ENCODE assay signal across 26 mouse cellular contexts in the genomic region with DNA sequence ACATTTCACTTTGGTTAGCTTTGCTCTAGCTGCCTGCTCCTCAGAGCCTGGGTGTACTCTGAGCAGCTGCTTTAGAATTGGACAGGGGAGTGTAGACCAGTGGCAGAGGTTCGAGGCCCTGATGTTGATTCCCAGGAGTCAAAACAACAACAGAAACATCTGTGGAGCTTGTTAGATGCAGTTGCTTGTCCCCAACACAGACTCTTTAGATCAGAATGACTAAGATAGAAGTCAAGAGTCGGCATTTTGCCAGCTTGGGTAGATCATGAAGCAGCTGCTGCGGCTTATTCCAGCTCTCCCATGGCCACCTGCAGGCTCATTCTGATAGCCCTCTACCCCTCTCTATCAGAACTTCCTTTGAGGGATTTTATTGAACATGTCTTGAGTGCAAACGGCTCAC.
"Had no signal": no experiment of that assay in that cellular context is flagged by ENCODE, and none has a peak within 500 bp of the region (broad histone marks: within the 10 kb centered on the region; RNA-seq: fewer than 3 reads in every experiment).

No protein-coding gene starts in this region.

- H3K27me3 ChIP-seq: hindbrain, embryonic 13.5 days; hindbrain, embryonic 15.5 days; kidney, embryonic 15.5 days; limb, embryonic 12.5 days; liver, embryonic 13.5 days had no signal

- H3K9me3 ChIP-seq: heart, embryonic 13.5 days; heart, embryonic 15.5 days; hindbrain, embryonic 13.5 days; hindbrain, embryonic 15.5 days; kidney, embryonic 15.5 days; limb, embryonic 10.5 days; limb, embryonic 12.5 days; liver, embryonic 13.5 days had no signal

- H3K4me1 ChIP-seq: limb, embryonic 10.5 days; limb, embryonic 12.5 days; liver, embryonic 13.5 days had no signal

- H3K36me3 ChIP-seq: heart, embryonic 13.5 days; heart, embryonic 15.5 days; hindbrain, embryonic 13.5 days; hindbrain, embryonic 15.5 days; kidney, embryonic 15.5 days; limb, embryonic 12.5 days; liver, embryonic 13.5 days had no signal

- H3K4me3 ChIP-seq: heart, adult 2 months; heart, embryonic 13.5 days; heart, embryonic 15.5 days; hindbrain, embryonic 13.5 days; hindbrain, embryonic 15.5 days; kidney, embryonic 15.5 days; layer of hippocampus, adult 2 months; left cerebral cortex, adult 2 months; limb, embryonic 10.5 days; limb, embryonic 12.5 days; liver, embryonic 13.5 days had no signal

- H3K27ac ChIP-seq: heart, adult 2 months; heart, embryonic 13.5 days; heart, embryonic 15.5 days; hindbrain, embryonic 13.5 days; hindbrain, embryonic 15.5 days; hindbrain, postnatal 0 days; kidney, embryonic 15.5 days; kidney, postnatal 0 days; layer of hippocampus, adult 2 months; left cerebral cortex, adult 2 months; limb, embryonic 10.5 days; limb, embryonic 12.5 days; liver, embryonic 13.5 days had no signal

- ATAC-seq: hindbrain, postnatal 0 days; intestine, embryonic 16.5 days had no signal

- H3K4me2 ChIP-seq: heart, embryonic 11.5 days; heart, embryonic 13.5 days; heart, embryonic 15.5 days; hindbrain, embryonic 13.5 days; hindbrain, embryonic 15.5 days; kidney, embryonic 15.5 days; limb, embryonic 12.5 days; liver, embryonic 11.5 days; liver, embryonic 13.5 days had no signal

- H3K9ac ChIP-seq: heart, embryonic 13.5 days; heart, embryonic 15.5 days; hindbrain, embryonic 13.5 days; hindbrain, embryonic 15.5 days; kidney, embryonic 15.5 days; limb, embryonic 12.5 days; liver, embryonic 13.5 days had no signal

- DNase-seq: gastrocnemius, postnatal 14 days; gastrocnemius, postnatal 36 days; heart, adult 2 months; heart, postnatal 14 days; heart, postnatal 36 days; kidney, adult 11 months; kidney, adult 2 months; kidney, adult 9 months; kidney, postnatal 25 days; kidney, postnatal 4 days; liver; liver, embryonic 13.5 days had no signal
